Mouse (Mus musculus) olfactory bulb, adult 2 months (tissue): ENCODE data around the gene Gm20809.
"Not testable (repeated sequence)": the region's sequence is repeated elsewhere in the genome, so short reads cannot be mapped to it uniquely, and the experiment has no call there.

ENCODE experiments used
- CTCF ChIP-seq: fragments of 200-500 bp; IDR thresholded peaks from 2 replicates; pipeline ENCODE4 v1.5.1; 2012; ENCODE audit warnings: low read depth, mild to moderate bottlenecking, low read length, moderate library complexity; ENCODE audit not compliant: insufficient read depth
- POLR2A ChIP-seq: fragments of 200-500 bp; IDR thresholded peaks from 2 replicates; pipeline ENCODE4 v1.6.1; 2012; ENCODE audit warnings: mild to moderate bottlenecking, low read depth, low read length, moderate library complexity; ENCODE audit not compliant: insufficient read depth

GRCm38 (mm10) chrY:24454757-24455156, at the start of gene Gm20809:
- TF ChIP-seq CTCF, POLR2A: not testable (repeated sequence)
